Mouse (Mus musculus) liver, embryonic 12.5 days (tissue): ENCODE measurements at regions not wholly inside any gene's neighbourhood (a gene's known extent, or its start where the extent isn't known, plus 50 kb on each side); places are given as distances from the start of the nearest gene placed in this dataset.

Experiments
- ATAC-seq: fragments of 200-750 bp; cut with Nextera tagmentation; 2 replicates; pipeline ENCODE4 v1.8.0; 2017; ENCODE audit warnings: moderate number of reproducible peaks, mild to moderate bottlenecking, moderate library complexity
- H3K27ac ChIP-seq: fragments of 300-500 bp; sonication (generic); 2 replicates; pipeline ENCODE4 v1.5.1; 2016; ENCODE audit warnings: mild to moderate bottlenecking
- H3K27me3 ChIP-seq: fragments of 300-500 bp; sonication (generic); replicated peaks from 2 replicates; pipeline ENCODE4 v1.6.1; 2016; ENCODE audit warnings: mild to moderate bottlenecking, moderate library complexity
- H3K36me3 ChIP-seq: fragments of 300-500 bp; sonication (generic); 2 replicates; pipeline ENCODE4 v1.6.1; 2016; ENCODE audit warnings: mild to moderate bottlenecking, moderate library complexity
- H3K4me1 ChIP-seq: fragments of 300-500 bp; sonication (generic); 2 replicates; pipeline ENCODE4 v1.6.1; 2016
- H3K4me2 ChIP-seq: fragments of 300-500 bp; sonication (generic); 2 replicates; pipeline ENCODE4 v1.6.1; 2016; ENCODE audit warnings: mild to moderate bottlenecking, moderate library complexity
- H3K4me3 ChIP-seq: fragments of 300-500 bp; sonication (generic); 2 replicates; pipeline ENCODE4 v1.5.1; 2016; ENCODE audit warnings: mild to moderate bottlenecking, moderate library complexity
- H3K9ac ChIP-seq: fragments of 300-500 bp; sonication (generic); 2 replicates; pipeline ENCODE4 v1.6.1; 2016; ENCODE audit warnings: mild to moderate bottlenecking, moderate library complexity
- H3K9me3 ChIP-seq: fragments of 300-500 bp; sonication (generic); replicated peaks from 2 replicates; pipeline ENCODE4 v1.6.1; 2016; ENCODE audit warnings: mild to moderate bottlenecking, moderate library complexity
- WGBS: fragments of 180-500 bp; shearing (Covaris S2); methylation state at CpG from one replicate; pipeline ENCODE4 v1.1.7; 2016; ENCODE audit not compliant: insufficient replicate concordance; 5-methylcytosine and 5-hydroxymethylcytosine counted together

GRCm38 (mm10) chr2:45464306-45464705 lies 347.1 kb upstream of the Zeb2 start:
- H3K4me3 ChIP-seq, result no peak overlapping the region
- no peaks in the 10 kb centered on the region for H3K4me1 ChIP-seq
- H3K27me3 ChIP-seq, result no peaks in the 10 kb centered on the region
- H3K4me2 ChIP-seq, result no peak overlapping the region
- ATAC-seq, result no peak
- 74% methylated on average over 4 of the region's 4 CpGs for WGBS
- H3K27ac ChIP-seq, result no peak overlapping the region
- H3K9ac ChIP-seq, result no peak overlapping the region
- H3K9me3 ChIP-seq, result no peaks in the 10 kb centered on the region
- H3K36me3 ChIP-seq, result no peaks in the 10 kb centered on the region

- no peak overlapping the region for H3K4me3 ChIP-seq
- no peak overlapping the region for H3K27ac ChIP-seq
- no peaks in the 10 kb centered on the region for H3K27me3 ChIP-seq
- no peaks in the 10 kb centered on the region for H3K4me1 ChIP-seq
- no peaks in the 10 kb centered on the region for H3K36me3 ChIP-seq
- no peak overlapping the region for H3K9ac ChIP-seq
- no peak overlapping the region for H3K4me2 ChIP-seq
- ATAC-seq, result no peak
- no peaks in the 10 kb centered on the region for H3K9me3 ChIP-seq
These were observed 342.2 kb upstream of the Zeb2 start for GRCm38 (mm10) chr2:45459410-45459809.

GRCm38 (mm10) chr2:45454811-45455210 lies 337.6 kb upstream of the Zeb2 start:
- H3K9me3 ChIP-seq, result no peaks in the 10 kb centered on the region
- H3K36me3 ChIP-seq, result no peaks in the 10 kb centered on the region
- no peak overlapping the region for H3K9ac ChIP-seq
- no peak overlapping the region for H3K27ac ChIP-seq
- no peaks in the 10 kb centered on the region for H3K4me1 ChIP-seq
- ATAC-seq, result no peak
- 75% methylated on average over 2 of the region's 2 CpGs for WGBS
- H3K4me2 ChIP-seq, result no peak overlapping the region
- H3K27me3 ChIP-seq, result no peaks in the 10 kb centered on the region
- no peak overlapping the region for H3K4me3 ChIP-seq

- Histone ChIP-seq H3K4me1 (peaks cover 13% of the 10 kb centered on the region), H3K36me3 (no peaks in the 10 kb centered on the region), H3K9me3 (no peaks in the 10 kb centered on the region), H3K4me2 (no peak overlapping the region), H3K4me3 (no peak overlapping the region), H3K27ac (no peak overlapping the region), H3K9ac (no peak overlapping the region), H3K27me3 (no peaks in the 10 kb centered on the region)
- 59% methylated on average over 4 of the region's 4 CpGs for WGBS
- no peak for ATAC-seq
These were observed 322.0 kb upstream of the Zeb2 start for GRCm38 (mm10) chr2:45439146-45439545.

GRCm38 (mm10) chr2:45438739-45439138 lies 321.5 kb upstream of the Zeb2 start:
- no peaks in the 10 kb centered on the region for H3K9me3 ChIP-seq
- peaks cover 17% of the 10 kb centered on the region for H3K4me1 ChIP-seq
- no peaks in the 10 kb centered on the region for H3K36me3 ChIP-seq
- no peak overlapping the region for H3K4me3 ChIP-seq
- no peak overlapping the region for H3K9ac ChIP-seq
- H3K4me2 ChIP-seq, result no peak overlapping the region
- H3K27ac ChIP-seq, result no peak overlapping the region
- WGBS, result 76% methylated on average over 9 of the region's 9 CpGs
- H3K27me3 ChIP-seq, result no peaks in the 10 kb centered on the region
- no peak for ATAC-seq

- no peak for ATAC-seq
- WGBS, result 74% methylated on average over 6 of the region's 6 CpGs
These were observed 318.2 kb upstream of the Zeb2 start for GRCm38 (mm10) chr2:45435261-45435980.

GRCm38 (mm10) chr2:45434789-45435188 lies 317.6 kb upstream of the Zeb2 start:
- WGBS, result 63% methylated on average over 5 of the region's 5 CpGs
- no peak overlapping the region for H3K4me3 ChIP-seq
- H3K9ac ChIP-seq, result no peak overlapping the region
- no peak overlapping the region for H3K4me2 ChIP-seq
- H3K36me3 ChIP-seq, result no peaks in the 10 kb centered on the region
- H3K4me1 ChIP-seq, result peaks cover 24% of the 10 kb centered on the region
- H3K9me3 ChIP-seq, result no peaks in the 10 kb centered on the region
- no peak for ATAC-seq
- H3K27me3 ChIP-seq, result no peaks in the 10 kb centered on the region
- 0 out of 2 replicates have a peak overlapping the region, but pooled peaks have one; percentile 5 for H3K27ac ChIP-seq

More at GRCm38 (mm10) chr2:45435261-45435980, 318.2 kb upstream of the Zeb2 start:
- H3K4me1 ChIP-seq, result peaks cover 24% of the 10 kb centered on the region
- H3K36me3 ChIP-seq, result no peaks in the 10 kb centered on the region
- H3K9me3 ChIP-seq, result no peaks in the 10 kb centered on the region
- H3K27me3 ChIP-seq, result no peaks in the 10 kb centered on the region
- H3K9ac ChIP-seq, result no peak overlapping the region
- no peak overlapping the region for H3K27ac ChIP-seq
- H3K4me2 ChIP-seq, result no peak overlapping the region
- no peak overlapping the region for H3K4me3 ChIP-seq

- H3K27ac ChIP-seq, result no peak overlapping the region
- 17% methylated on average over 1 of the region's 1 CpGs for whole genome bisulfite sequencing
- no peaks in the 10 kb centered on the region for H3K36me3 ChIP-seq
- no peak overlapping the region for H3K4me3 ChIP-seq
- no peaks in the 10 kb centered on the region for H3K27me3 ChIP-seq
- no peak overlapping the region for H3K4me2 ChIP-seq
- ATAC-seq, result peak; percentile 92
- H3K4me1 ChIP-seq, result peaks cover 24% of the 10 kb centered on the region
- H3K9me3 ChIP-seq, result no peaks in the 10 kb centered on the region
- no peak overlapping the region for H3K9ac ChIP-seq
These were observed 317.0 kb upstream of the Zeb2 start for GRCm38 (mm10) chr2:45434169-45434568.

GRCm38 (mm10) chr2:45431366-45431765 lies 314.2 kb upstream of the Zeb2 start:
- WGBS, result 80% methylated on average over 4 of the region's 4 CpGs
- Histone ChIP-seq H3K9me3 (no peaks in the 10 kb centered on the region), H3K4me3 (no peak overlapping the region), H3K4me2 (no peak overlapping the region), H3K27ac (no peak overlapping the region), H3K9ac (no peak overlapping the region), H3K36me3 (no peaks in the 10 kb centered on the region), H3K27me3 (no peaks in the 10 kb centered on the region), H3K4me1 (peaks cover 24% of the 10 kb centered on the region)
- no peak for ATAC-seq

- no peak overlapping the region for H3K27ac ChIP-seq
- no peaks in the 10 kb centered on the region for H3K27me3 ChIP-seq
- 79% methylated on average over 1 of the region's 1 CpGs for WGBS
- ATAC-seq, result no peak
- no peak overlapping the region for H3K4me2 ChIP-seq
- no peaks in the 10 kb centered on the region for H3K4me1 ChIP-seq
- no peak overlapping the region for H3K9ac ChIP-seq
- H3K36me3 ChIP-seq, result no peaks in the 10 kb centered on the region
- H3K4me3 ChIP-seq, result no peak overlapping the region
- H3K9me3 ChIP-seq, result no peaks in the 10 kb centered on the region
These were observed 304.6 kb upstream of the Zeb2 start for GRCm38 (mm10) chr2:45421774-45422173.

GRCm38 (mm10) chr2:45408136-45408535 lies 290.9 kb upstream of the Zeb2 start:
- no peak overlapping the region for H3K4me2 ChIP-seq
- 84% methylated on average over 8 of the region's 8 CpGs for WGBS
- H3K9ac ChIP-seq, result no peak overlapping the region
- no peak for ATAC-seq
- no peaks in the 10 kb centered on the region for H3K27me3 ChIP-seq
- H3K9me3 ChIP-seq, result no peaks in the 10 kb centered on the region
- H3K4me1 ChIP-seq, result peaks cover 13% of the 10 kb centered on the region
- H3K4me3 ChIP-seq, result no peak overlapping the region
- H3K27ac ChIP-seq, result no peak overlapping the region
- H3K36me3 ChIP-seq, result no peaks in the 10 kb centered on the region

GRCm38 (mm10) chr2:45389902-45390492 lies 272.8 kb upstream of the Zeb2 start:
- no peaks in the 10 kb centered on the region for H3K9me3 ChIP-seq
- no peak overlapping the region for H3K4me2 ChIP-seq
- ATAC-seq, result no peak

GRCm38 (mm10) chr2:45371268-45371667 lies 254.1 kb upstream of the Zeb2 start:
- H3K27ac ChIP-seq, result no peak overlapping the region
- no peak for ATAC-seq
- H3K9me3 ChIP-seq, result no peaks in the 10 kb centered on the region
- H3K4me3 ChIP-seq, result no peak overlapping the region
- no peaks in the 10 kb centered on the region for H3K4me1 ChIP-seq
- no peak overlapping the region for H3K4me2 ChIP-seq
- H3K27me3 ChIP-seq, result no peaks in the 10 kb centered on the region
- 76% methylated on average over 4 of the region's 4 CpGs for WGBS
- no peaks in the 10 kb centered on the region for H3K36me3 ChIP-seq
- no peak overlapping the region for H3K9ac ChIP-seq

More at GRCm38 (mm10) chr2:45389902-45390492, 272.8 kb upstream of the Zeb2 start:
- Histone ChIP-seq H3K4me3 (no peak overlapping the region), H3K27me3 (no peaks in the 10 kb centered on the region), H3K4me1 (no peaks in the 10 kb centered on the region), H3K36me3 (no peaks in the 10 kb centered on the region), H3K27ac (no peak overlapping the region), H3K9ac (no peak overlapping the region)
